Mouse (Mus musculus) hindbrain, embryonic 12.5 days (tissue): ENCODE results near the gene Tpgs1. TPM values are rescaled to one million over a fixed set of nuclear protein-coding genes. Genes with fewer than 3 reads are reported as not detected.
A peak's percentile ranks its signal among the peaks of the same experiment; 100 is the strongest.

Experiments
- ATAC-seq: fragments of 200-750 bp; cut with Nextera tagmentation; 2 replicates; pipeline ENCODE4 v1.8.0; 2017; ENCODE audit warnings: moderate TSS enrichment; ENCODE audit not compliant: low FRiP score
- H3K27ac ChIP-seq: fragments of 300-500 bp; sonication (generic); 2 replicates; pipeline ENCODE4 v1.5.1; 2016; ENCODE audit warnings: mild to moderate bottlenecking
- H3K27me3 ChIP-seq: fragments of 300-500 bp; sonication (generic); 2 replicates; pipeline ENCODE4 v1.6.1; 2016; ENCODE audit warnings: mild to moderate bottlenecking
- H3K36me3 ChIP-seq: fragments of 300-500 bp; sonication (generic); 2 replicates; pipeline ENCODE4 v1.6.1; 2016; ENCODE audit warnings: mild to moderate bottlenecking
- H3K4me1 ChIP-seq: fragments of 300-500 bp; sonication (generic); 2 replicates; pipeline ENCODE4 v1.6.1; 2016
- H3K4me2 ChIP-seq: fragments of 300-500 bp; sonication (generic); replicated peaks from 2 replicates; pipeline ENCODE4 v1.6.1; 2016; ENCODE audit warnings: mild to moderate bottlenecking
- H3K4me3 ChIP-seq: fragments of 300-500 bp; sonication (generic); 2 replicates; pipeline ENCODE4 v1.5.1; 2016; ENCODE audit warnings: mild to moderate bottlenecking
- H3K9ac ChIP-seq: fragments of 300-500 bp; sonication (generic); 2 replicates; pipeline ENCODE4 v1.6.1; 2016; ENCODE audit warnings: mild to moderate bottlenecking, moderate library complexity
- H3K9me3 ChIP-seq: fragments of 300-500 bp; sonication (generic); replicated peaks from 2 replicates; pipeline ENCODE4 v1.6.1; 2016; ENCODE audit warnings: mild to moderate bottlenecking
- WGBS: fragments of 180-500 bp; shearing (Covaris S2); methylation state at CpG from one replicate; pipeline ENCODE4 v1.1.7; 2016; 5-methylcytosine and 5-hydroxymethylcytosine counted together
- polyA plus RNA-seq: library from polyadenylated mRNA; unstranded; fragments of >200 nt; fragmentation: Nextera tagmentation; extraction: Ambion mirVana; gene quantifications from 2 replicates; pipeline ENCODE4 v1.2.1, GENCODE M21; 2016

Tpgs1 gene
- polyA plus RNA-seq, 1 experiment from 2014 or later: 69.4 TPM

GRCm38 (mm10) chr10:79708668-79709067 is 39.5 kb downstream of the Tpgs1 start:
- H3K4me2 ChIP-seq: no peak overlapping the region
- no peak overlapping the region for H3K9ac ChIP-seq
- no peak for ATAC-seq

GRCm38 (mm10) chr10:79709307-79709706 is 40.1 kb downstream of the Tpgs1 start:
- H3K9me3 ChIP-seq: no peaks in the 10 kb centered on the region
- WGBS: 79% methylated on average over 7 of the region's 7 CpGs
- H3K9ac ChIP-seq: no peak overlapping the region
- H3K27me3 ChIP-seq: no peaks in the 10 kb centered on the region
- H3K4me3 ChIP-seq: no peak overlapping the region
- peaks cover 32% of the 10 kb centered on the region for H3K4me1 ChIP-seq
- H3K36me3 ChIP-seq: peaks cover 45% of the 10 kb centered on the region
- H3K4me2 ChIP-seq: no peak overlapping the region
- ATAC-seq: no peak
- no peak overlapping the region for H3K27ac ChIP-seq

More at GRCm38 (mm10) chr10:79708668-79709067, 39.5 kb downstream of the Tpgs1 start:
- peaks cover 45% of the 10 kb centered on the region for H3K36me3 ChIP-seq
- 92% methylated on average over 21 of the region's 21 CpGs for WGBS
- H3K27me3 ChIP-seq: no peaks in the 10 kb centered on the region
- H3K4me1 ChIP-seq: peaks cover 32% of the 10 kb centered on the region
- no peak overlapping the region for H3K4me3 ChIP-seq
- H3K27ac ChIP-seq: no peak overlapping the region
- no peaks in the 10 kb centered on the region for H3K9me3 ChIP-seq

GRCm38 (mm10) chr10:79712029-79712428 is 42.9 kb downstream of the Tpgs1 start:
- 90% methylated on average over 1 of the region's 1 CpGs for WGBS
- Histone ChIP-seq H3K9me3 (no peaks in the 10 kb centered on the region), H3K27ac (no peak overlapping the region), H3K9ac (no peak overlapping the region), H3K27me3 (peaks cover 25% of the 10 kb centered on the region), H3K4me2 (no peak overlapping the region), H3K36me3 (peaks cover 37% of the 10 kb centered on the region), H3K4me3 (no peak overlapping the region), H3K4me1 (peaks cover 18% of the 10 kb centered on the region)
- ATAC-seq: 0 out of 2 replicates have a peak, but pooled peaks have one; percentile 12

GRCm38 (mm10) chr10:79712499-79713126 is 43.4 kb downstream of the Tpgs1 start:
- 13% methylated on average over 5 of the region's 6 CpGs for WGBS
- H3K9ac ChIP-seq: no peak overlapping the region
- no peak for ATAC-seq
- peaks cover 31% of the 10 kb centered on the region for H3K27me3 ChIP-seq
- peaks cover 18% of the 10 kb centered on the region for H3K4me1 ChIP-seq
- no peaks in the 10 kb centered on the region for H3K9me3 ChIP-seq
- no peak overlapping the region for H3K27ac ChIP-seq
- peaks cover 37% of the 10 kb centered on the region for H3K36me3 ChIP-seq
- H3K4me3 ChIP-seq: no peak overlapping the region
- no peak overlapping the region for H3K4me2 ChIP-seq

- no peak overlapping the region for H3K4me3 ChIP-seq
- H3K4me2 ChIP-seq: no peak overlapping the region
- WGBS: 29% methylated on average over 1 of the region's 1 CpGs
- H3K9ac ChIP-seq: no peak overlapping the region
- peaks cover 37% of the 10 kb centered on the region for H3K36me3 ChIP-seq
- no peak for ATAC-seq
- peaks cover 18% of the 10 kb centered on the region for H3K4me1 ChIP-seq
- peaks cover 37% of the 10 kb centered on the region for H3K27me3 ChIP-seq
- H3K9me3 ChIP-seq: no peaks in the 10 kb centered on the region
- H3K27ac ChIP-seq: no peak overlapping the region
These were observed 44.0 kb downstream of the Tpgs1 start for GRCm38 (mm10) chr10:79713163-79713562.

GRCm38 (mm10) chr10:79714996-79715395 is 45.8 kb downstream of the Tpgs1 start:
- peaks cover 50% of the 10 kb centered on the region for H3K27me3 ChIP-seq
- 67% methylated on average over 4 of the region's 4 CpGs for WGBS

GRCm38 (mm10) chr10:79716254-79716987 is 47.3 kb downstream of the Tpgs1 start, which contains the start of gene Hcn2:
Gene Hcn2, plus strand, starts transcription at chr10:79716634.
- 2% methylated on average over 45 of the region's 91 CpGs for WGBS
- H3K4me2 ChIP-seq: peak within 1 kb of the TSS; percentile 99

More at GRCm38 (mm10) chr10:79714996-79715395, 45.8 kb downstream of the Tpgs1 start:
- H3K4me3 ChIP-seq: no peak overlapping the region
- no peak overlapping the region for H3K4me2 ChIP-seq
- H3K9me3 ChIP-seq: no peaks in the 10 kb centered on the region
- H3K36me3 ChIP-seq: peaks cover 22% of the 10 kb centered on the region
- H3K27ac ChIP-seq: no peak overlapping the region
- ATAC-seq: no peak
- H3K9ac ChIP-seq: no peak overlapping the region
- peaks cover 18% of the 10 kb centered on the region for H3K4me1 ChIP-seq

GRCm38 (mm10) chr10:79716988-79717355 is 47.8 kb downstream of the Tpgs1 start:
- H3K27me3 ChIP-seq: peaks cover 55% of the 10 kb centered on the region
- H3K4me3 ChIP-seq: peak overlapping the region; percentile 72
- peaks cover 2% of the 10 kb centered on the region for H3K36me3 ChIP-seq
- no peak overlapping the region for H3K27ac ChIP-seq
- WGBS: under 1% methylated on average over 44 of the region's 44 CpGs
- H3K4me1 ChIP-seq: peaks cover 18% of the 10 kb centered on the region
- peak overlapping the region; percentile 74 for H3K9ac ChIP-seq
- H3K9me3 ChIP-seq: no peaks in the 10 kb centered on the region
- peak; percentile 12 for ATAC-seq
- peak overlapping the region; percentile 99 for H3K4me2 ChIP-seq

More at GRCm38 (mm10) chr10:79716254-79716987, 47.3 kb downstream of the Tpgs1 start, which contains the start of gene Hcn2:
- peak within 1 kb of the TSS; percentile 72 for H3K4me3 ChIP-seq
- no peak within 1 kb of the TSS for H3K27ac ChIP-seq
- peaks cover 18% of the 10 kb centered on the region for H3K4me1 ChIP-seq
- H3K27me3 ChIP-seq: peaks cover 55% of the 10 kb centered on the region
- peaks cover 8% of the 10 kb centered on the region for H3K36me3 ChIP-seq
- no peaks in the 10 kb centered on the region for H3K9me3 ChIP-seq
- H3K9ac ChIP-seq: peak within 1 kb of the TSS; percentile 74
- peak; percentile 39 for ATAC-seq

GRCm38 (mm10) chr10:79717640-79718357 is 48.6 kb downstream of the Tpgs1 start:
- 0 out of 2 replicates have a peak, but pooled peaks have one; percentile 14 for ATAC-seq
- no peak overlapping the region for H3K27ac ChIP-seq
- peaks cover 55% of the 10 kb centered on the region for H3K27me3 ChIP-seq
- H3K4me2 ChIP-seq: peak overlapping the region; percentile 99
- no peaks in the 10 kb centered on the region for H3K9me3 ChIP-seq
- H3K36me3 ChIP-seq: no peaks in the 10 kb centered on the region
- peak overlapping the region; percentile 74; the same call in 1 of the 2 replicates for H3K9ac ChIP-seq
- WGBS: 5% methylated on average over 43 of the region's 43 CpGs
- peak overlapping the region; percentile 72 for H3K4me3 ChIP-seq
- H3K4me1 ChIP-seq: peaks cover 18% of the 10 kb centered on the region

- 60% methylated on average over 5 of the region's 5 CpGs for WGBS
- ATAC-seq: no peak
- Histone ChIP-seq H3K9me3 (no peaks in the 10 kb centered on the region), H3K4me1 (peaks cover 18% of the 10 kb centered on the region), H3K9ac (no peak overlapping the region), H3K4me3 (no peak overlapping the region), H3K27me3 (peaks cover 39% of the 10 kb centered on the region), H3K36me3 (no peaks in the 10 kb centered on the region), H3K4me2 (no peak overlapping the region), H3K27ac (no peak overlapping the region)
These were observed 51.9 kb downstream of the Tpgs1 start for GRCm38 (mm10) chr10:79721089-79721488.

- peaks cover 20% of the 10 kb centered on the region for H3K27me3 ChIP-seq
- no peaks in the 10 kb centered on the region for H3K36me3 ChIP-seq
- no peak overlapping the region for H3K27ac ChIP-seq
- no peaks in the 10 kb centered on the region; the same call in 1 of the 2 replicates for H3K4me1 ChIP-seq
- no peak overlapping the region for H3K4me2 ChIP-seq
- H3K9me3 ChIP-seq: no peaks in the 10 kb centered on the region
- no peak overlapping the region for H3K9ac ChIP-seq
- no peak for ATAC-seq
- no peak overlapping the region for H3K4me3 ChIP-seq
- WGBS: 64% methylated on average over 6 of the region's 6 CpGs
These were observed 53.9 kb downstream of the Tpgs1 start for GRCm38 (mm10) chr10:79723047-79723446.

- Histone ChIP-seq H3K9me3 (no peaks in the 10 kb centered on the region), H3K27me3 (peaks cover 14% of the 10 kb centered on the region), H3K4me3 (no peak overlapping the region), H3K4me1 (no peaks in the 10 kb centered on the region; the same call in none of the 2 replicates), H3K27ac (no peak overlapping the region), H3K9ac (no peak overlapping the region), H3K36me3 (no peaks in the 10 kb centered on the region), H3K4me2 (no peak overlapping the region)
- no peak for ATAC-seq
- WGBS: 81% methylated on average over 7 of the region's 7 CpGs
These were observed 54.5 kb downstream of the Tpgs1 start for GRCm38 (mm10) chr10:79723692-79724091.
